Mouse (Mus musculus) layer of hippocampus, adult 8-10 months (tissue): ENCODE measurements around the gene Usp36. TPM values are rescaled to one million over a fixed set of nuclear protein-coding genes. Genes with fewer than 3 reads are reported as not detected.
"Not testable (repeated sequence)": the region's sequence is repeated elsewhere in the genome, so short reads cannot be mapped to it uniquely, and the experiment has no call there.

Experiments
- DNase-seq, 2 experiments: peaks; one replicate each; pipeline ENCODE4 v3.0.0; 2022; ENCODE audit warnings: low spot score in 2 of 2
- total RNA-seq, 4 experiments: library from RNA; stranded (reverse); gene quantifications; 2 replicates each; pipeline ENCODE4 v1.2.4; 2022

Gene Usp36
- 10 to 100 TPM; 28.7 to 33.8 (median 30.8) TPM for total RNA-seq

DNA sequence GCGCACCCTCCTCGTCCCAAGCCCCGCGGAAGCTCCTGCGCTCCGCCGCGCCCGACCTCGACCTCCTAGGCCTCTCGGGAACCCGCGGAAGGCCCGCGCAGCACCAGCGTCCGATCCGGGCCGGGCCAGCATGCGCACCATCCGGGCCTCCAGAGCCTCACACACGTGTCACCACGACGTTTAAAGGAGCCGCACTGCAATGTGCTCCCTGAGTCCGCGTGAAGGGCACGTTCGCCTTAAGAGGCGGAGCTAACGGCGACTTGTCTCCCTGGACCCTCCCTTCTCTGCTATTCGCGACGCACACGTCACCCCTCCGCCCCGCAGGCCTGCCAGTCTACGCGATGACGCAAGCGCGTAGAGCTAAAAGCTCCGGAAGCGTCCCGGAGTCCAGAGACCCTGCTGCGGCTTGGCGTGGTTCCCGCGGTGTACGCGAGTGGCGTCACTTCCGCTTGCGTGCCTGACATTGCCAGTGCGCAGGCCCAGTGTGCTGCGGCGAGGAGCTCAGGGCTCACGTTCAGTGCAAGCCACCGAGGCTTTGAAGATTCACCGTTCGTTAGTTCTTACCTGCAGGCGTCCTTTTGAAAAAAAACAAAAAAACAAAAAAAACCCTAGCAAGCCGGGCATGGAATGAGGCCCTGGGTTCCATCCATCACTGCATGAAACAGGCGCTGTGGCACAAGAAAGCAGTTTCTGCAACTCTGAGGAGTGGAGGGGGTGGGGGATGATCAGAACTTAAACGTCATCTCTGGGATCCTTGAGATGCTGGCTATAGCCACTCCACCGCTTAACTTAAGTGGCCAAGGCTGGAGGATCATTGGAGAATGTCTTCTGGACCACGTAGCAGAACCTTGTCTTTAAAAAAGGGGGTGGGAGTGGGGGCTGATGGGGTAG is at the start of gene Usp36:
Usp36 (minus strand) TSS at position 246 of the 891 bp plus-strand sequence.
- DNase-seq = peak; percentile 100

DNA sequence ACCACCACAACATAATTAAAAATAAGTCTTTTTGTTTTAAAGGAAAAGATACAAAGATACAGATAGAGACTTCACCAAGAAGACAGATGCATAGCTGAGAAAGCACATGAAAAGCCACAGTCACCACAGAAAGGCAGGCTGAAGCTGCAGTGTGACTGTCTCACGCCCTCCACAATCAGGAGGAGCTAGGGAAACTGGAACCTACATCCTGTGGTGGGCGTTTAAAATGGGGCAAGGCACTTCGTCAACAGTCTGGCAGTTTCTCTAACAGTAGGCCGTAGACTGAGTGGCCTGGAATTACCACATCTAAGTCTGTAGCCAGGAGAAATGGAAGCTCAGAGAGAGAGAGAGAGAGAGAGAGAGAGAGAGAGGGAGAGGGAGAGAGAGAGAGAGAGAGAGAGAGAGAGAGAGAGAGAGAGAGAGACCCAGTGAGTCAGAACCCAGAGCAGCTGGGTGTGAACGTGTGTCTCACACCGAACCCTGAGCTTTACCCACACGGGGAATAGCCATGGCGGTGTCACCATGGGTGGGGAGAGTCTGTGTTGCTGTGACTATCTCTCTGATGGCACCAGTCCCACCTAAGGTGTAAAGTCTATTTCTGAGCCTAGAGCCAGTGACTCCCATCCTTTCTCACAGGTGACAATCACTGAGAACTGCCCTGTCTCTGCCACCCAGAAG is 47.6 kb upstream of the Usp36 start:
- no peak for DNase-seq

DNA sequence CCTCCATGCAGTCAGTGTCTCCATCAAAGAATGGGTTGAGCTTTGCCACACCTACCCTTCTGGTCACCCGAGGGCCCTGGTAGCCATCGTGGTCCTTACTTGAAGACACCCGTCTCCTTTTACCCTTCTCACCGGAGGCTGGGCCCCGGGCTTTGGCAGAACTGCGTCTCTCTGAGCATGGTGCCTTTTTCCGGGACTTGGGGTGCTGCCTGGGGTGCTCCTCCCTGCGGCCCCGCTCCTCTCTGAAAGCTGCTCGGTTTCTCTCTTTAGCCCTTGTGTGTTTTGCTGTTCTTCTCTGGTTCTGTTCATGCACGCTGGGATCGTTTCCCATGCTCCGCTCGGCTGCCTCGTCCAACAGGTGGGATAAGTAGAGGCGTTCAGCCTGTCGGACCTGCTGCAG is 43.4 kb upstream of the Usp36 start:
- DNase-seq = no peak

DNA sequence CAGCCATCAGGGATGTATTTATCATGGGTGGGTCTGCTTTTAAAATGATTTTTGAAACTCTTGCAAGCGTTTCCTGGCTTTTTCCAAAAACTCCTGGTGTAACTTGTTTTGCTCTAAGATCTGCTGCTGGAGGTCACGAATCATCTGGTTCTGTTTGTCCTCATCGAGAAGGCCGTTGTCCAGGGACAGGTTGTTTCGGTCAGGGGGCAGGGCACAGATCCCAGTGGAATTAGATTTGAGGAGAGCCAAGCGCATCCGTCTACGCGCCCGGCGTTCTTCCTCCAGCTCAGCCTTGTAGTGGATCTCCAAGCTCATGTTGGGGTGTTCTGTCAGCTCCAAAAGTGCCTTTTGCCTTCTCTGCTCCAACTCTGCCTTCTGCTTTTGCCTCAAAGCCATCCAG is 42.3 kb upstream of the Usp36 start:
- no peak for DNase-seq

DNA sequence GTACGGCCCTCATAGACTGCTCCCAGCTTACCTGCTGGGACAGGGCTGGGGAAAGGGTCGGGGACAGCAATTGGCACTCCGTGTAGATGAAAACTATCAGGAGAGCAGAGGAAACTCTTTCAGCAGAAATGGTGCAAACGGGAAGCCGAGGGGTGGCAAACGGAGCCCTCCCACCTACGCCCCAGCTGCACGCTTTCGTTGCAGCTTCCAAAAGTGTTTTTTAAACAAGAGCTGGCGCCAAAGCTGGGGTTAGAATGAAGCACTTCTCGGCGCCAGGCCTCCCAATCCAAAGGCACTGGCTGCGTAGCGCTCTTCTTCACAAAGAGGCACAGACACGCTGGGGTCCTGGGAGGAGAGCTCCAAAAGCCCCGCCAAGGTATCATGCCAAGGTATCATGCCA is 40.7 kb upstream of the Usp36 start:
- DNase-seq = peak; percentile 74 to 77

DNA sequence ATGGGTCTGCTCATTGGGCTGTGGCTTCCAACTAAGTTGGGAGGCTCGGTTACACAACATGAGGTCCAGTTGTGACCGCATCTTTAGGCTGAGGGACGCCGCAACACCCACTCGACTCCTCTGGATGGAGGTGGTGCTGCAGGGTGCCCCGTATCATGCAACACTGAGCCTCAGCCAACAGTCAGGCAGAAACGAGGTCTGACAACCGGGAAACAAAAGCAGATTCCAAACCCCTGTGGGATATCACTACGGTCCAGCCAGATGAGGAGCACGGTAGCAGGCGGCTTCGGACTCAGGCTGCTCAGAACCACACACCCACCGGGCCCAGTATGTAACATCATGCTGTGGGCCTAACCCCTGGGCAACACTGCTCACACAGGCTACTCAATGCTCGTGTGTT is 40.3 kb upstream of the Usp36 start:
- DNase-seq = no peak

DNA sequence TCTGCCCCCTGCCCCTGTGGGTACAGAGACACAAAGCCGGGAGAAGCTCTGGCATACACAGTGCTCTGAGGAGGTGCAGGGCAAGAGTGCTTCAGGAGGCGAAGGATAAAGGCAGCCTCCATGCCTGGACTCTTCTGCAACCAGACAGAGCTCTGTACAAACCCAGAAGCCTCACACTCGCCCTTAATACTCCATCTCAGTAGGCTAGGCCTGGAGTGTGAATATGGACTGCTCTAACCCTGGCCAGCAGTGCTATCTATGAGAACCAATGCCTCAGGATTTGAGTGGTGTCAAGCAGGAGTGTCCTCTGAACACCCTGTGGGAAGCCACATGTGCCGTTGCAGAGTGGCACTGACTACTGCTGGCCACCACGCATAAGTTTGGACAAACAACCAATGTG is 38.9 kb upstream of the Usp36 start:
- no peak for DNase-seq

DNA sequence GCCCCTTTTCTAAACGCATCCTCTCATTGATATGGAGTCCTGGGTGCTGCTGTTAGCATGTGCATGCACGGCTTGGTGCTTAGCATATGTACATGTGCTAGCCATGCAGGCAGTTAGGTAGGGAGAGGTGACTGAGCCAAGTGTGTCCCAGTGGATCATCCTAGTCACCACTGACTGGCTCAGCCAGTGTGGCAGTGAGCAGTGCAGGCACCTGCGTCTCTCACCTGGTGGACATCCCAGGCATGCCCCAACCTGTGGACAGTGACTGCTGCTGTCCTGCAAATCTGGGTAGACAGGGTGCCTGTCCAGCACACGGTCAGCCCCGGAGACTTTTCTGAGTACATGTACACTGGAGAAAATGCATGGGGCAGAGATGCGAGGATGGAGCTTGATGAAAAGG is 38.5 kb upstream of the Usp36 start:
- no peak for DNase-seq

DNA sequence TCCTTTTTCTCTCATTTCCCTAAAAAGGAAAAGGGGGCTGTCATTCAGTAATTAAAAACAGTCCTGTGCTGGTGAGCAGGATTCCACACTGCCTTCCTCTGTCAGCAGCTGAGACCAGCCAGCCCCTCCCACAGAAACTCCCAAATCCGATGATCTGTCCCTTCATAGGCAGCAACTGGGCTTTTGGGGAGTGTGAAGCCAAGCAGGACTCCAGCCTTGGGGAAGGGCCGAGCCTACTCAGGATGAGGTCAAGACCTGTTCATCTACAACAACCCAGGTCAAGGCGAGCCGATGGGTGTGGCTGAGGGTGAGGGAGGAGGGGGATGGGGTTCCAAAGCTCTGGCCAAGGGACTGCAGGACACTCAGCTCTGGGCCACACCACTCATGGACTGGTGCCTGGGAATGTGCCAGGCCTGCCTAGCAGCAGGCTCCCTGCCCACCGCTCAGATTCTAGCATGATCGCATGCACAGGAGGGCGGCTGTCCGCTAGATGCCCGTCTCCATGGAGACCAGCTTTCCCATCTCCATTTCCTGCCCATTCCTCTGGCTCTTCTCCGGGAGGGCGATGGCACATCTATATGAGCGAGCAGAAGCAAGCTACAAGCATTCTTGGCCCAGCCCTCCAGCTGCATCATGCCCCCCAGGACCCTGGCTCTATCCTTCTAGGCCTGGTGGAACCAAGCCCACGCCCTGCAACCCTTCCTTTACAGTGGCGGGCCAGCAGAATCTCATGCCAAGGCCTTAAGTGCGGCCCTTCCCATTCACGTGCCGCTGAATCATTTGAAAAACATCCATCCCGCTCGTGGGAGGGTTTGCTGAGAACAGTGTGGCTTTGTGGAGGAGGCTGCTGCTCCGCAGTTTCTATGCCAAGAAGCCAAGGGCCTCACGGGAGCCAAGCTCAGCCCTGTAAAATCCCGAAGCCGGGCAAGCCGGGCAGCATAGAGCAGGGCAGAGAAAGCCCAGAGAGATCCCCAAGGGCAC is 37.2 kb upstream of the Usp36 start:
- DNase-seq = peak; percentile 90 to 91

DNA sequence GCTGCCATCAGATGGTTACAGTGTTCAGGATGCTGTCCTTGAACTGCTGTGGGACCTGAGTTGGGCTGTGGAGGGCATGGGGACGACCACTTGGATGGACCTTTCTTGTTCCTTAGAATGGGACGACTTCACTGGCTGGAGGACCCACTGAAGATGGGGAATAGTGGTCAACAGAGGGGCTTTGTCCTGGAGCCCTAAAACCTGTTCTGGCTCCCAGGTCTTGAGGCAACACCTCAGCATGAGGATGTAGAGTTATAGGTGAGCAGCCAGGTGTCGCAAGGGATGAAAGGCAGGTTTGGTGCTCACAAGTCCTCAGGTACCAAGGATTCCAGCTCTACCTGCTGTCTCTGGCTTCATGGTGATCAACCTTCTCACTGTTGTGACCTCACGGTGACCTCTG is 36.4 kb upstream of the Usp36 start:
- no peak for DNase-seq

DNA sequence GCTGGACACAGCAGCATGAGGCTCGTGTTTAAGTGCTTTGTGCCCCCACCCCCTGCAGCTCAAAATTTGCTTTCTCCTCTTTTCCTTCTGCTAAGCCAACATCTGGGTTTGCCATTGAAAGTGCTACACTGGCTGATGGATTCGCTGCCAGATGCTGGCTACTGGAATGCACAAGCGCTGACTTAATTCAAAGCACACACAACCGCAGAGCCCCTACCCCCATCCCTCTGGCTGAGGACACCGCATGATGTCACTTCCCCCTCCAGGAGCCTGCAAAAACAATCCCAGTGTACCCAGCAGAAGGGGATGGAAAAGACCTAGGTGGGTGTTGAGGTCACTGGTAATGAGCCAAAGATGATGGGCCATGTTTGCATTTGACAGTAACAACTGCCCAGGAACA is 34.5 kb upstream of the Usp36 start:
- no peak for DNase-seq

DNA sequence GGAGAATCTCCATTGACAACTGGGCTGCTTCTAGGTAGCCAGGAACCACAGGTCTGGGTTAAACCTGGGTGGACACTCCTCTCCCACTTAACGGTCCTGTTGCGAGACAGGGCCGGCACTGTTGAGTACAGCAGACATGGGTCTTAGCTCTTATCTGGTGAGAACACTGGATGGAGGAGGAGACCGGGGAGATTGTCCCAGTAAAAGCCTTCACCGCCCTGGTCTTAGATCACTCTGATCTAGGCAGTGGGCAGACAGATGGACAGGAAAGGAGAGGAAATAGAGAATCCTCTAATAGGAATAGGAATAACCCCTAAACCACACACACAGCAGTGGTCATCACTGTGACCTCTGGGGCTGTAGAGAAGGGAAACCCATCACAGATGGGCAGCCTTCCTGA is 33.9 kb upstream of the Usp36 start:
- no peak for DNase-seq

DNA sequence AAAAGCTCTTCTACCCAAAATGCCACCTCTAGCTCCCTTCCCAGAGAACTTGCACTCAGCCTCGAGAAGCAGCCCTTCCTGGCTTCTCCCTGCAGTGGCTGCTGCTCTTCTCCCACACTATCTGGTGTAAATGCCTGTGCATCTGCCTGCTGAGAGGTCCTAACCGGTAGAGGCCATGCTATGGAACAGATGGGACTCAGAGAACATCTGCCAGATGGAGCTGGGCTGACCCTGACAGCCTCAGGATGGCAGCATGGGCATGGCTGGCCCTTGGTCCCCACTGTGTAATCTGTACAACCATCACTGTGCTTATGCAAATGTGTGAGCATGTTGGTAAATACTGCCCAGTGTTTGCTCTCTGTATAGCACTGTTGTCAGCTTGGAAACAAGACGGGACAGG is 32.6 kb upstream of the Usp36 start:
- no peak for DNase-seq

DNA sequence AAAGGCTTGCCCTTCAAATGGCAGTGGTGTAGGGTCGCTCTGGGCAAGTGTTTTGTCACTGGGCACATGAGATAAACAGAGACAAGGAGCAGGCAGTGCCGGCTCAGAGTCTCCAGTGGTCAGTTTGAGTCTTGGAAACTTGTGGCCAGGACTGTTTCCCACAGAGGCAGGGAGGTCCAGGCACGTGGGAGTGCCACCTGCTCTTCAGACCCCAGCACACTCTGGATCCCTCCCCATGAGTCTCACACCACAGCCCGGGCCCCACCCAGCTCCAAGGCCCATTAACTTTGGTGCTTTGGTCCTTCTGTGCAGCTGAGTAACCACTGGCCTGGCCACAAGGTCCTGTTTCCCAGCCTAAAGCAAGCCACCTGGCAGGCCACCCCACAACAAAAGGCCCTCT is 31.9 kb upstream of the Usp36 start:
- no peak for DNase-seq

DNA sequence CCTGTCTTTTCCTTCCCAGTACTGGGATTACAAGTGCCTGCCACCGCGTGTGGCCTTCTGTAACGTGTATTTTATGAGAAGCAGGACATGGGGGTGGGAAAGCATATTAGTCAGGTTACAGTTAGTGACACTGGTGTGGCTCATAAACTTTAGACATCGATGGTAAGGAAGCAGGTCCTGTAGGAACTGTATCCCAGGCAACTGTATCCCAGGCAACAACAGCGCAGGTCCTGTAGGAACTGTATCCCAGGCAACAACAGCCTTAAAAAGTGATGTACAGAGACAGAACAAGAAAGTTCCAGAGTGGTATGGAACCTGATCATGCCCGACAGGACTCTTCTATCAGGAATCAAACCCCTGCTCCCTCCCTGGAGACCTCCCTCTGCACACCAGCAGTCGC is 31.5 kb upstream of the Usp36 start:
- peak in 1 of 2 experiments; percentile 46 for DNase-seq

DNA sequence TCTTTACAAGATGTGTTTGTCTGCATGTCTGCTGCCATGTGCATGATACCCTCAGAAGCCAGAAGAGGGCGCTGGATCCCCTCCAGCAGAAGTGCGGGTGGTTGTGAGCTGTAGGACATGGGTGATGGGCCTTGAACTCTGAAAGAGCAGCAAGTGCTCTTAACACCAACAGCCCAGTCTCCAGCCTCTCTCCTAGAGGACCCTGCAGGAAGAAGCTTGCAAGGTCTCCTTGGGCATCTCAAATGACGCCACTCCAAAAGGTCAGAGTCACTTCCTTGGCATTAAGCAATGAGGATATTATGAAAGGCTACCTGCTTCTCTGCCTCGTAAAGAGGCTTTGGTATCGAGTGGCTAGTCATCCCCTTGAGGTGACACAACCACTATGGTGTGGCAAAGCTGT is 28.6 kb upstream of the Usp36 start:
- DNase-seq = no peak

DNA sequence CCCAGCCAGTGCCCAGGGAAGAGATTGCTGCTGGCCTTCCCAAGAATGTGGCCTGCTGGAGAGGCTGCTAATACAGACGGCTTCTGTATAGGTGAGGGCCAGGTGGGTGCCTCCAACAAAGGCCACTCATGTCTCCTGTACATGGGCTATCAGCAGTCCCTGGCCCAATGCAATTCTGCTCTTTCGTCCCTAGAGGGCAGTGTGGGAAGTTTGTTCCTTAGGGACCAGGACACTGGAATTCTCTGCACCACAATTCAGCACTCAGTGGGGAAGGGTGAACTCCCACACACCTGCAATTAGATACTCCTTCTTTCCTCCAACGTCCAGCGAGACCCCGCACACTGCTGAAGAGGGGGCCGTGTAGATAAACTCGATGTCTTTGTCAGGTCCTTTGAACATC is 27.1 kb upstream of the Usp36 start:
- DNase-seq = peak in 1 of 2 experiments; percentile 50

DNA sequence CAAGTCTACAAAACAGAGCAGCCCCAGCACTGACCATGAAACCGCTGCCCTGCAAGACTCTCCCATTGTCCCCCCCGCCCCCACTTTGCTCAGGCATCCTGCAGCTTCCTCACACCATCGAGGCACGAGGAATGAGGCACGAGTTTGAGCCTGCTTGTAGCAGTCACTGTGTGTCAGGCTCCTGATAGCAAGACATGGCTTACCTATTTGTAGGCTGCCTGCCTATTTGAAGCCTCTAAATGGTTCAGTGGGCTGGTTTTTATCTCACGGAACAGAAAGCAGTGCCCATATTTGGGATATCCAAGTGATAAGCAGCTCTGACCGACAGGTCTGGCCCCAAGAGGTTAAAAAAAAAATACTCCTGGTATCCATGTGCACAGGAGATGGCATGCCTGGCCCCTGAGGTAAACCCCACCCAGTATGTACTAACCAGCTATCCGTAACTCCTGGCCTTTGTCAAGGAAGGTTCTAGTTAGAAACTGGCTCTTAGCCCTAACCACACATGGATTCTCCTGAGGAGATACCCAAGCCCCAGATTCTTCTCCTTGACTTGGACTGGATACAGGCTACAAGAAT is 26.3 kb upstream of the Usp36 start:
- DNase-seq = no peak

DNA sequence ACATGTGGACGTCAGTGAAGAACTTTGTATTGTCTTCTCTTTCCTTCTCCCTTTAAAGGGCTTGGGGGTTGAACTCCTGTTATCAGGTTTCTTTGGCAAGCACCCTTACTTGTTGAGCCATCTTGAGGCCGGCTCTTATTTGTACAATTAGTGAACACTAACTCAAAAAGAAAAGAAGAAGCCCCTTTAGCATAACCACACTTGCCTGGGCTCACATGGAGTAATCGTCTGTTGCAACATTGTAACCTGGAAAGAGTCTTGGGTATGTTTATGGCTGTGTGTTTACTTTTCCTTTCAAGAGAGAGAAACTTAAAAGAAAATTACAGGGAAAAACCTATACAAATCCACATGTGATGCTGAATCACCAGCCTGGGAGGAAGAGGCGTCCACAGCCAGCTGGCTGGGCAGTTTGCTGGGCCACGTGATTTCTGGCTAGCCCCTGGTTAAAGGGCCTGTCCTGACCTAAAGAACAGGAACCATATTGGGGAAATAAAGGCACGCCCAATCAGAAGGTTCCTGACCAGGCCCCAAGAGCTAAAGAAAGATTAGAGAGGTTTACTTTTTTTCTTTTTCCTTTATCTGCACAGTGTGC is 22.2 kb upstream of the Usp36 start:
- DNase-seq = no peak

DNA sequence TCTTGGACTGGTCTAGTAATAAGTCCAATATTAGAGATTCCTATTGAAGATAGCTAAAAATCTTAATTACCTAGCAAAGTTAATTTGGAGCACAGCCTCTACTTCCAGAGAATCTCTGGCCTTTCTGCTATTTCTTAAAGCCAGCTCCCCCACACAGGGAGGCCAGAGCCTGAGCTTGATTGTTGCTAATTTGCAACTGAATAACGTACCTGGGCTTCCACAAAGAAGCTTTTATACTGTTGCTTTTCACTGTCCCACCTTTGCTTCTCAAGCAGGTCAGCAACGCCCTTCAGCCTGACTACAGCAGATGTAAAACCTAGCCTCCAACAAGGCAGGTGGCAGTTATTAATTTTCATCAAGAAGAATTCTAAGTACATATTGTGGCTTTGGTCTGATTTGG is 17.9 kb upstream of the Usp36 start:
- DNase-seq = not testable (repeated sequence)

DNA sequence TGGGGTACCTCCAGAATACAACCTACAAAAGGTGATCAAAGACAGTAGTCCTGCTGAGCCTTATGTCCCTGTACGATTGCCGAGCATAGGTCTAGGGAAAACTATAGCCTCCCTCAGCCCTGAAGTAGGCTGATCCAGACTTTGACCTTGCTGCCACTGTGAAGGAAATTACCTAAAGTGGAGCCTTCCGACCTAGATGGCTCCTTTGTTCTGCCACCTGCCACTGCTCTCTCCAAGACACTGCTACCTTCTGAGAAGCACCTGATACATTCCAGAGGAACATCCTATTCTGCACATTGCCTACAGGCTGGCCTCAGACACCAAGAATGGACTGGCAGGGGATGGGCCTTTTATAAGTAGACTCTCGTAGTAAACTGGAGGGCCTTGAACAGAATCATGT is 13.9 kb upstream of the Usp36 start:
- DNase-seq = not testable (repeated sequence)
